Comparison of ENCODE assay signal across 8 mouse cellular contexts in the genomic region with DNA sequence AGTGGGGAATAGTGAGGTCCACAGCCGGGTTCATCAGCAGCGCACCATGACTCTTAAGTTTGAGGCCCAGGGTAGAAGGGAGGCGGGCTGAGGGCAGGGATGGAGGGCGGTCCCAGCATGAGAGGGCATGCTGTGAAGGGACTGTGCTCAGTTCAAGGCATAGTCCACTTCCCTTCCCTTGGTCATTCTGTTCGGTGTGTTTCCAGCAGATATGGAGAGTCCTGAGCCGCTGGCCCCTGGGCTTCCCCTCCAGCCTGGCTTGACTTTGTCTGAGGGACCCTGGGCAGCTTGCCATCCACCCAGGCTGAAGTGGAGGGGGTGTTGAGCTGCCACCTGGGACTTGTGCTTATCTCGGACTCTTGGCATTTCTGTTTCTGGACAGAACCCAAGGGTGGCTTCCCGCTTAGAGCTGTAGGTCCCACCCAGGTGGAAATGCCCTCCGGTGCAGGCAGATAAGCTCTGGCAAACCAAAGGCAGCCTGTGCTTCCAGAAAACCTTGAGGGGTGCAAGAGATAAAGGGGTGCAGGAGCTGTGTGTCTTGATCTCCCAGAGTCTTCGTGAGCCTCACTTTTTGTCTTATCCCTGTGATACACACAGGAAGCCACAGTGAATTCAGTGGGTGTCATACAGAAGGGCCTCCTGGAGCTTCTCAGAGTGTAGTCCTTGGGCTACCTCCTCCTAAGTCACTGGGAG. TPM values are rescaled to one million over a fixed set of nuclear protein-coding genes. Genes with fewer than 3 reads are reported as not detected.
A peak's percentile ranks its signal among the peaks of the same experiment; 100 is the strongest.
DNase-seq lines count a peak whose midpoint lies in the region; ATAC-seq and TF ChIP-seq lines count a peak whose summit lies in the region.

No protein-coding gene starts in this region.

- TF ChIP-seq EP300 in MEL (IDR thresholded peaks at IDR 0.05; ENCODE audit: low read depth in 1 of 2, low read length in 2 of 2) = peak; percentile 95 to 99

- DNase-seq in 416B (ENCODE audit: low read depth) (peak; percentile 96), MEL (ENCODE audit: low read depth, low spot score) (peak; percentile 98)
- peak; percentile 87 to 91 for DNase-seq in lung, adult 18-20 months
- no peak for DNase-seq in frontal cortex, postnatal 25 days (ENCODE audit: low spot score in 2 of 2)
- no peak for DNase-seq in left cerebral cortex, postnatal 14 days (ENCODE audit: low spot score in 2 of 2)
- DNase-seq in thymus, postnatal 4 days = no peak

- H3K27ac ChIP-seq in MEL (ENCODE audit: control insufficient read depth, low read depth, low read length) = peak overlapping the region; percentile 100
- H3K27ac ChIP-seq in heart, embryonic 15.5 days = peak overlapping the region; percentile 89
- peak overlapping the region; percentile 93 for H3K27ac ChIP-seq in stomach, embryonic 15.5 days

- peaks cover 23 to 61% of the 10 kb centered on the region in 2 experiments for H3K4me1 ChIP-seq in MEL (ENCODE audit: control insufficient read depth in 1 of 2, insufficient read depth in 2 of 2, low read length in 2 of 2)
- H3K4me1 ChIP-seq in heart, embryonic 15.5 days (replicated peaks) = peaks cover 63% of the 10 kb centered on the region
- H3K4me1 ChIP-seq in stomach, embryonic 15.5 days = peaks cover 47% of the 10 kb centered on the region

- H3K4me2 ChIP-seq in heart, embryonic 15.5 days = peak overlapping the region; percentile 40
- H3K4me2 ChIP-seq in stomach, embryonic 15.5 days = peak overlapping the region; percentile 22

- H3K79me2 ChIP-seq in MEL (ENCODE audit: control insufficient read depth, insufficient read depth, low read length, poor library complexity) = peaks cover 48% of the 10 kb centered on the region

- peaks cover 1 to 49% of the 10 kb centered on the region in 2 experiments; a peak in 3 of 4 replicates for H3K36me3 ChIP-seq in MEL (ENCODE audit: control insufficient read depth in 1 of 2, insufficient read depth in 2 of 2, low read length in 2 of 2)
- no peaks in the 10 kb centered on the region for H3K36me3 ChIP-seq in heart, embryonic 15.5 days
- H3K36me3 ChIP-seq in stomach, embryonic 15.5 days = peaks cover 3% of the 10 kb centered on the region; the same call in 1 of the 2 replicates

- H3K9me3 ChIP-seq in MEL (replicated peaks; ENCODE audit: insufficient read depth, low read length) = no peaks in the 10 kb centered on the region
- H3K9me3 ChIP-seq in heart, embryonic 15.5 days (replicated peaks) = no peaks in the 10 kb centered on the region
- no peaks in the 10 kb centered on the region for H3K9me3 ChIP-seq in stomach, embryonic 15.5 days

- TF ChIP-seq POLR2A in MEL (IDR thresholded peaks at IDR 0.05; ENCODE audit: control insufficient read depth in 1 of 2, insufficient read depth in 1 of 2, low read depth in 1 of 2, low read length in 2 of 2, poor library complexity in 1 of 2) = peak in 1 of 2 experiments; percentile 58; a peak in 1 of 4 replicates

- TF ChIP-seq CTCF in MEL (IDR thresholded peaks at IDR 0.05 in 2 of 3, conservative IDR thresholded peaks at IDR 0.05 in 1 of 3; ENCODE audit: control insufficient read depth in 1 of 3, insufficient read depth in 1 of 3, low read depth in 2 of 3, low read length in 3 of 3, poor library complexity in 1 of 3, severe bottlenecking in 1 of 3) = no peak

- ATAC-seq in heart, embryonic 15.5 days (replicated peaks; ENCODE audit: insufficient number of reproducible peaks, insufficient read depth, low FRiP score, low read depth) = peak; percentile 77
- ATAC-seq in stomach, embryonic 15.5 days (ENCODE audit: insufficient read depth, low FRiP score, low read depth) = peak; percentile 83

- peak overlapping the region; percentile 75 for H3K9ac ChIP-seq in MEL (ENCODE audit: control insufficient read depth, low read depth, low read length, poor library complexity, severe bottlenecking)
- H3K9ac ChIP-seq in heart, embryonic 15.5 days = no peak overlapping the region
- H3K9ac ChIP-seq in stomach, embryonic 15.5 days = 0 out of 2 replicates have a peak overlapping the region, but pooled peaks have one; percentile 4

- no peak for TF ChIP-seq RAD21 in MEL (IDR thresholded peaks at IDR 0.05; ENCODE audit: low read depth, low read length)

- no peaks in the 10 kb centered on the region for H3K27me3 ChIP-seq in MEL (ENCODE audit: control insufficient read depth in 1 of 2, insufficient read depth in 2 of 2, low read length in 2 of 2)
- H3K27me3 ChIP-seq in heart, embryonic 15.5 days = no peaks in the 10 kb centered on the region
- no peaks in the 10 kb centered on the region for H3K27me3 ChIP-seq in stomach, embryonic 15.5 days (replicated peaks)

- H3K4me3 ChIP-seq in MEL (ENCODE audit: control insufficient read depth in 1 of 2, insufficient read depth in 1 of 2, low read depth in 2 of 2, low read length in 2 of 2) = peak overlapping the region; percentile 27 to 40; a peak in 3 of 4 replicates
- H3K4me3 ChIP-seq in heart, embryonic 15.5 days = 0 out of 2 replicates have a peak overlapping the region, but pooled peaks have one; percentile 2
- no peak overlapping the region for H3K4me3 ChIP-seq in stomach, embryonic 15.5 days (replicated peaks)

- intact Hi-C loops in left cerebral cortex, postnatal 14 days (cut with DNase I) = no loop called here

- WGBS in heart, embryonic 15.5 days = 22% methylated on average over 10 of the region's 10 CpGs
- WGBS in stomach, embryonic 15.5 days = 57% methylated on average over 10 of the region's 10 CpGs

TF ChIP-seq in MEL, 35 proteins besides CTCF, POLR2A, EP300 and RAD21 (continues in another document):
- TF ChIP-seq ETS1 (IDR thresholded peaks at IDR 0.05; ENCODE audit: low read depth, low read length) (peak; percentile 99), GATA1 (IDR thresholded peaks at IDR 0.05; ENCODE audit: low read depth, low read length) (peak; percentile 99), ZKSCAN1 (IDR thresholded peaks at IDR 0.05; ENCODE audit: low read depth, low read length) (no peak), ZNF384 (IDR thresholded peaks at IDR 0.05; ENCODE audit: low read depth, low read length) (no peak), UBTF (IDR thresholded peaks at IDR 0.05; ENCODE audit: borderline replicate concordance, insufficient read depth, low read depth, low read length) (no peak), NELFE (IDR thresholded peaks at IDR 0.05; ENCODE audit: low read depth, low read length) (no peak), ELF1 (IDR thresholded peaks at IDR 0.05; ENCODE audit: low read depth, low read length) (no peak), USF1 (IDR thresholded peaks at IDR 0.05; ENCODE audit: low read depth, low read length) (no peak), NRF1 (IDR thresholded peaks at IDR 0.05; ENCODE audit: insufficient read depth, low read depth, low read length, poor library complexity, severe bottlenecking) (no peak), ZMIZ1 (IDR thresholded peaks at IDR 0.05; ENCODE audit: low read depth, low read length) (peak; percentile 37), TAL1 (IDR thresholded peaks at IDR 0.05; ENCODE audit: low read length) (peak; percentile 98), E2F4 (IDR thresholded peaks at IDR 0.05; ENCODE audit: borderline replicate concordance, low read depth, low read length) (no peak), CHD1 (IDR thresholded peaks at IDR 0.05; ENCODE audit: low read depth, low read length) (no peak), TCF12 (IDR thresholded peaks at IDR 0.05; ENCODE audit: low read depth, low read length) (peak; percentile 99), CHD2 (IDR thresholded peaks at IDR 0.05; ENCODE audit: low read length) (peak; percentile 11; the same call in 1 of the 2 replicates), SIN3A (IDR thresholded peaks at IDR 0.05; ENCODE audit: low read length) (peak; percentile 91)

RNA-seq across cellular contexts. Expression of a gene that starts 22.2 kb away (rescaled TPM):
- total RNA-seq in MEL (2012; rRNA removed) = 8.4 and 10.9 TPM in 2 replicates
- 10 to 100 TPM in 1 of 2 experiments, not detected in 1; 17.3 TPM for polyA plus RNA-seq in MEL (2012; ENCODE audit: insufficient read depth in 1 of 2, insufficient read length in 2 of 2, low read depth in 1 of 2, low replicate concordance in 2 of 2, missing spikeins in 1 of 2)
- polyA plus RNA-seq in heart, embryonic 15.5 days (2015; fragmentation: Nextera tagmentation; extraction: Ambion mirVana) = 12.4 and 14.0 TPM in 2 replicates
- polyA plus RNA-seq in stomach, embryonic 15.5 days (2015; fragmentation: Nextera tagmentation; extraction: Ambion mirVana) = 22.1 and 23.8 TPM in 2 replicates
- total RNA-seq in left cerebral cortex, postnatal 14 days (2021) = 10 to 100 TPM; 20.0 to 20.7 TPM

RNA-seq across cellular contexts. Expression of a gene that starts 23.7 kb away (rescaled TPM):
- 69.3 and 84.5 TPM in 2 replicates for total RNA-seq in MEL (2012; rRNA removed)
- polyA plus RNA-seq in MEL (2012; ENCODE audit: insufficient read depth in 1 of 2, insufficient read length in 2 of 2, low read depth in 1 of 2, low replicate concordance in 2 of 2, missing spikeins in 1 of 2) = 100 to 1,000 TPM in 1 of 2 experiments, not detected in 1; 145 TPM
- 48.7 and 65.4 TPM in 2 replicates for polyA plus RNA-seq in heart, embryonic 15.5 days (2015; fragmentation: Nextera tagmentation; extraction: Ambion mirVana)
- 157 and 158 TPM in 2 replicates for polyA plus RNA-seq in stomach, embryonic 15.5 days (2015; fragmentation: Nextera tagmentation; extraction: Ambion mirVana)
- total RNA-seq in left cerebral cortex, postnatal 14 days (2021) = 10 to 100 TPM; 18.7 to 22.0 TPM

RNA-seq across cellular contexts. Expression of a gene that starts 23.8 kb away (rescaled TPM):
- total RNA-seq in MEL (2012; rRNA removed) = 3.4 and 4.0 TPM in 2 replicates
- 1 to 10 TPM in 1 of 2 experiments, not detected in 1; 4.6 TPM for polyA plus RNA-seq in MEL (2012; ENCODE audit: insufficient read depth in 1 of 2, insufficient read length in 2 of 2, low read depth in 1 of 2, low replicate concordance in 2 of 2, missing spikeins in 1 of 2)
- 2.7 and 3.8 TPM in 2 replicates for polyA plus RNA-seq in heart, embryonic 15.5 days (2015; fragmentation: Nextera tagmentation; extraction: Ambion mirVana)
- polyA plus RNA-seq in stomach, embryonic 15.5 days (2015; fragmentation: Nextera tagmentation; extraction: Ambion mirVana) = 5.2 and 5.3 TPM in 2 replicates
- 1 to 10 TPM; 6.6 to 6.7 TPM for total RNA-seq in left cerebral cortex, postnatal 14 days (2021)

RNA-seq across cellular contexts. Expression of a gene that starts 37.3 kb away (rescaled TPM):
- total RNA-seq in MEL (2012; rRNA removed) = 0.39 and 0.46 TPM in 2 replicates
- under 1 TPM in 1 of 2 experiments, not detected in 1; 0.40 TPM for polyA plus RNA-seq in MEL (2012; ENCODE audit: insufficient read depth in 1 of 2, insufficient read length in 2 of 2, low read depth in 1 of 2, low replicate concordance in 2 of 2, missing spikeins in 1 of 2)
- 0.63 and 1.2 TPM in 2 replicates for polyA plus RNA-seq in heart, embryonic 15.5 days (2015; fragmentation: Nextera tagmentation; extraction: Ambion mirVana)
- 1.1 and 1.6 TPM in 2 replicates for polyA plus RNA-seq in stomach, embryonic 15.5 days (2015; fragmentation: Nextera tagmentation; extraction: Ambion mirVana)
- 1 to 10 TPM in 1 of 2 experiments, under 1 TPM in 1; 0.95 to 1.2 TPM for total RNA-seq in left cerebral cortex, postnatal 14 days (2021)

RNA-seq across cellular contexts. Expression of a gene that starts 52.1 kb away (rescaled TPM):
- total RNA-seq in MEL (2012; rRNA removed) = 42.8 and 48.0 TPM in 2 replicates
- polyA plus RNA-seq in MEL (2012; ENCODE audit: insufficient read depth in 1 of 2, insufficient read length in 2 of 2, low read depth in 1 of 2, low replicate concordance in 2 of 2, missing spikeins in 1 of 2) = 10 to 100 TPM in 1 of 2 experiments, not detected in 1; 37.2 TPM
- 36.3 and 39.5 TPM in 2 replicates for polyA plus RNA-seq in heart, embryonic 15.5 days (2015; fragmentation: Nextera tagmentation; extraction: Ambion mirVana)
- 47.3 and 52.0 TPM in 2 replicates for polyA plus RNA-seq in stomach, embryonic 15.5 days (2015; fragmentation: Nextera tagmentation; extraction: Ambion mirVana)
- total RNA-seq in left cerebral cortex, postnatal 14 days (2021) = 10 to 100 TPM; 39.9 to 42.4 TPM

Comparison
In these comparisons a context has a peak if more than half of its experiments do, and no peak if none do; other contexts are left out.
1. DNase-seq: peak in 416B (single experiment), MEL (single experiment) and lung, adult 18-20 months (2 of 2); none in frontal cortex, postnatal 25 days (0 of 2), left cerebral cortex, postnatal 14 days (0 of 2) and thymus, postnatal 4 days (single experiment).
2. Peak in every context shown above with its lines, with median percentiles within 50 percentile points of each other: H3K27ac ChIP-seq.